Mouse (Mus musculus) embryonic facial prominence, embryonic 10.5 days (tissue): Measurements from ENCODE around the gene Dmrtc2. TPM values are rescaled to one million over a fixed set of nuclear protein-coding genes. Genes with fewer than 3 reads are reported as not detected.

Source experiments
- DNase-seq: peaks from one replicate; pipeline ENCODE4 v3.0.0-alpha.2; 2017; ENCODE audit warnings: low spot score
- H3K27ac ChIP-seq: fragments of 300-500 bp; sonication (generic); replicated peaks from 2 replicates; pipeline ENCODE4 v1.5.1; 2016; ENCODE audit warnings: mild to moderate bottlenecking
- H3K27me3 ChIP-seq: fragments of 300-500 bp; sonication (generic); replicated peaks from 2 replicates; pipeline ENCODE4 v1.6.1; 2016; ENCODE audit warnings: low read depth, mild to moderate bottlenecking; ENCODE audit not compliant: poor library complexity, severe bottlenecking
- H3K36me3 ChIP-seq: fragments of 300-500 bp; sonication (generic); replicated peaks from 2 replicates; pipeline ENCODE4 v1.6.1; 2016; ENCODE audit warnings: mild to moderate bottlenecking, moderate library complexity
- H3K4me1 ChIP-seq: fragments of 300-500 bp; sonication (generic); 2 replicates; pipeline ENCODE4 v1.6.1; 2016
- H3K4me3 ChIP-seq: fragments of 300-500 bp; sonication (generic); 2 replicates; pipeline ENCODE4 v1.5.1; 2016; ENCODE audit warnings: mild to moderate bottlenecking, moderate library complexity
- H3K9me3 ChIP-seq: fragments of 300-500 bp; sonication (generic); 2 replicates; pipeline ENCODE4 v1.6.1; 2016; ENCODE audit warnings: mild to moderate bottlenecking
- WGBS: fragments of 180-500 bp; shearing (Covaris S2); methylation state at CpG from one replicate; pipeline ENCODE4 v1.1.7; 2016; 5-methylcytosine and 5-hydroxymethylcytosine counted together
- polyA plus RNA-seq: library from polyadenylated mRNA; unstranded; fragments of >200 nt; fragmentation: Nextera tagmentation; extraction: Ambion mirVana; gene quantifications from 2 replicates; pipeline ENCODE4 v1.2.1, GENCODE M21; 2016

Gene Dmrtc2
- polyA plus RNA-seq, 1 experiment from 2014 or later, result not detected

GRCm38 (mm10) chr7:24912480-24912879 is 42.6 kb downstream of the Dmrtc2 start:
- Histone ChIP-seq H3K4me3 (no peak overlapping the region), H3K9me3 (no peaks in the 10 kb centered on the region), H3K27me3 (no peaks in the 10 kb centered on the region), H3K4me1 (peaks cover 8% of the 10 kb centered on the region), H3K36me3 (peaks cover 66% of the 10 kb centered on the region), H3K27ac (no peak overlapping the region)
- no peak for DNase-seq
- WGBS, result 92% methylated on average over 14 of the region's 14 CpGs

- Histone ChIP-seq H3K4me3 (no peak overlapping the region), H3K36me3 (peaks cover 77% of the 10 kb centered on the region), H3K27me3 (no peaks in the 10 kb centered on the region), H3K4me1 (peaks cover 11% of the 10 kb centered on the region; the same call in 1 of the 2 replicates), H3K9me3 (no peaks in the 10 kb centered on the region), H3K27ac (no peak overlapping the region)
- DNase-seq, result no peak
- WGBS, result 91% methylated on average over 20 of the region's 20 CpGs
These were observed 49.0 kb downstream of the Dmrtc2 start for GRCm38 (mm10) chr7:24918763-24919323.

- no peak for DNase-seq
- H3K4me1 ChIP-seq, result peaks cover 11% of the 10 kb centered on the region; the same call in 1 of the 2 replicates
- H3K27me3 ChIP-seq, result no peaks in the 10 kb centered on the region
- H3K9me3 ChIP-seq, result peaks cover 3% of the 10 kb centered on the region; the same call in 1 of the 2 replicates
- no peak overlapping the region for H3K4me3 ChIP-seq
- WGBS, result 90% methylated on average over 9 of the region's 9 CpGs
- no peak overlapping the region for H3K27ac ChIP-seq
- peaks cover 86% of the 10 kb centered on the region for H3K36me3 ChIP-seq
These were observed 49.9 kb downstream of the Dmrtc2 start for GRCm38 (mm10) chr7:24919728-24920127.

Other genes with a start within 250 kb of the Dmrtc2 start
- 1.1 and 1.5 TPM in 2 replicates for gene Lypd3, start 233.5 kb upstream of the Dmrtc2 start, polyA plus RNA-seq
- gene Tex101, start 193.4 kb upstream of the Dmrtc2 start, polyA plus RNA-seq, result not detected in 2 replicates
- gene BC049730, start 160.8 kb upstream of the Dmrtc2 start, polyA plus RNA-seq, result not detected in 2 replicates
- not detected in 2 replicates for gene Gm4763, start 143.1 kb upstream of the Dmrtc2 start, polyA plus RNA-seq
- 0.06 TPM in 1 of 2 replicates, not detected in the other for gene Cd177, start 109.7 kb upstream of the Dmrtc2 start, polyA plus RNA-seq
- gene Ceacam10, start 92.9 kb upstream of the Dmrtc2 start, polyA plus RNA-seq, result 0.14 TPM in 1 of 2 replicates, not detected in the other
- 14.4 and 18.5 TPM in 2 replicates for gene Gm9844, start 7.8 kb upstream of the Dmrtc2 start, polyA plus RNA-seq
- gene Lypd4, start 116 bp upstream of the Dmrtc2 start, polyA plus RNA-seq, result not detected in 2 replicates
- gene Rps19, start 14.3 kb downstream of the Dmrtc2 start, polyA plus RNA-seq, result 2,181 and 2,235 TPM in 2 replicates
- gene Cd79a, start 27.3 kb downstream of the Dmrtc2 start, polyA plus RNA-seq, result 0.26 and 0.40 TPM in 2 replicates
- 79.9 and 87.0 TPM in 2 replicates for gene Arhgef1, start 32.9 kb downstream of the Dmrtc2 start, polyA plus RNA-seq
- 0.17 TPM in 1 of 2 replicates, not detected in the other for gene Gm4881, start 74.4 kb downstream of the Dmrtc2 start, polyA plus RNA-seq
- gene Rabac1, start 102.7 kb downstream of the Dmrtc2 start, polyA plus RNA-seq, result 69.5 and 76.1 TPM in 2 replicates
- gene Atp1a3, start 135.9 kb downstream of the Dmrtc2 start, polyA plus RNA-seq, result 4.4 and 5.4 TPM in 2 replicates
- gene Grik5, start 202.3 kb downstream of the Dmrtc2 start, polyA plus RNA-seq, result 4.5 and 5.1 TPM in 2 replicates
- gene Zfp574, start 202.5 kb downstream of the Dmrtc2 start, polyA plus RNA-seq, result 44.4 and 45.8 TPM in 2 replicates